Mouse (Mus musculus): Measurements from ENCODE around the gene Crtc3. TPM values are rescaled to one million over a fixed set of nuclear protein-coding genes. Genes with fewer than 3 reads are reported as not detected.

The Crtc3 gene
- polyA plus RNA-seq, 1 experiment, result 16.7 TPM

DNA sequence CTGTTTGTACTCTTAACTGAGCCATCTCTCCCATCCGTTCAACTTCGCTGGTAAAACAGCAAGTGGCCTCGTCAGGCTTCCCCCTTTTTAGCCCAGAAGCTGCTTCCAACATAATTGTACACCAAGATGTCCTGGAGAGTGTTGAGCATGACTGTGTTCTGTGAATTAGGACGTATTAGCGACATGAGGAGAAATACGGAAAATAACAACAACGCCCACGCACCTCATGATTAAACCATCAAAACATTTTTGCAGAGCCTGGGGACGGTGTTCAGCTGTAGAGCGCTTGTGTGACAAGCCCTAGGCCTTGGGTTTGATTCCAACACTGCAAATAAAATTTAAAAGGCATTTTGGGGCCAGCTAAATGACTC lies 529 bp upstream of the Crtc3 start:
- H3K27ac ChIP-seq (ENCODE audit: insufficient read depth, low read depth, low read length), result peak overlapping the region; percentile 1; the same call in 1 of the 2 replicates
- no peak for TF ChIP-seq POLR2A (IDR thresholded peaks at IDR 0.05; ENCODE audit: borderline replicate concordance, low read depth, low read length)
- TF ChIP-seq CTCF (IDR thresholded peaks at IDR 0.05; ENCODE audit: low read depth, low read length), result no peak
- H3K4me1 ChIP-seq (ENCODE audit: control insufficient read depth, insufficient read depth, low read length), result peaks cover 10% of the 10 kb centered on the region
- H3K4me3 ChIP-seq (ENCODE audit: insufficient read depth, low read length), result peak overlapping the region; percentile 98

DNA sequence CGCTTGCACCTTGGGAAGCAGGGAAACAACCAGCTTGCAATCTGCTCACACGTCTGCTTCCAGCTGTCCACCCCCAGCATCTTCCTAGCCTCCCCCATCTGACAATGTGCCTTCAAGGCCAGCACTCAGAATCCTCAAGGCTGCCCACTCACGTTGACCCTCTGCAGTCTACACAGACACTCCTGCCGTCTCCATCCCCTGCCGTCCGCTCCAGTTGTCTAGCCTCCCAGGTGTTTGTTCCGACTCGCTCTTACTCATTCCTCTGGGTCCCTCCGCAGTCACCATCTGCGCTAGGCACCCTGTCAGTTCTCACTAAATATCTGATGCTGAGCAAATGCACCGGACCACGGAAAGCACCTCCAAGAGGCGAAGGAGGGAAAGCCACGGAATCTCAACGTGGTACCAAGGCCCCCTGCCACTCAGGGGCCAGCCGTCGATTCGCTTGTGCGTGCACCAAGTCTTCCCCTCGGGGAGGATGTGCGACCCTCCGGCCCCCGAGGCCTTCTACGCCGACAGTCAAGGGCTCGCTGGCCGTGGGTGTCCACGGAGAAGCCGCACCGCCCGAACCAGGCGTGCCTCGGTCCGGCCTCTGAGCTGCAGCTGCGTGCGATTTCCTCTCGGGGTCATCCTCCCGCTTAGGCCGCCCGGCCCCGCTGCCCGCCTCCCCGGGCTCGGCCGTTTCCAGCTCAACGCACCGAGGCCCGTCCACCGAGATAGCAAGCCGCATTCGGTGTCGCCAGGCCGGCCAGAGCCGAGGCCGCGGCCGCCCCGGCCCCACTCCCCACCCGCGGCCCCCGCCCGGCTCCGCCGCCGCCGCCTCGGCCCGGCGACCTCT lies 739 bp downstream of the Crtc3 start:
- H3K27ac ChIP-seq (ENCODE audit: insufficient read depth, low read depth, low read length), result peak overlapping the region; percentile 49; the same call in 1 of the 2 replicates
- TF ChIP-seq CTCF (IDR thresholded peaks at IDR 0.05; ENCODE audit: low read depth, low read length) (no peak), POLR2A (IDR thresholded peaks at IDR 0.05; ENCODE audit: borderline replicate concordance, low read depth, low read length) (no peak)
- peaks cover 13% of the 10 kb centered on the region for H3K4me1 ChIP-seq (ENCODE audit: control insufficient read depth, insufficient read depth, low read length)
- peak overlapping the region; percentile 98 for H3K4me3 ChIP-seq (ENCODE audit: insufficient read depth, low read length)

DNA sequence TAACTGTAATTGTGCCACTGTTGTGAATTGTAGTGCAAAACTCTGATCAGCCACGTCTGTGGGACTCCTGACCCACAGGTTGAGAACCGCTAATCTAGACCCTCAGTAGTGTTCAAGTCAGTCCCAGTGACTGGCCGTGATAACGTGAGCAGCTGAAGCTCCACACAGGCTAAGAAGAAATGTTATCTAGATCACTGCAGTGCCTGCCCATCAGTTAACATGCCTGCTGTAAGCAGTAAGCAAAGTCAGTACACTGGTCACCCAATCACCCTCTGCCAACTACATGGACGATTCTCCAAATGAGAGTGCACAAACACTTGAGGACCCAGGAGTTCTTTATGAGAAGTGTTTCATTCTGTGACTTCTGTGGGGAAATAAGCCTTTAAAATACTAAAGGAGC lies 3.0 kb downstream of the Crtc3 start:
- Histone ChIP-seq H3K4me1 (ENCODE audit: control insufficient read depth, insufficient read depth, low read length) (peaks cover 13% of the 10 kb centered on the region), H3K27ac (ENCODE audit: insufficient read depth, low read depth, low read length) (no peak overlapping the region), H3K4me3 (ENCODE audit: insufficient read depth, low read length) (no peak overlapping the region)
- no peak for TF ChIP-seq POLR2A (IDR thresholded peaks at IDR 0.05; ENCODE audit: borderline replicate concordance, low read depth, low read length)
- no peak for TF ChIP-seq CTCF (IDR thresholded peaks at IDR 0.05; ENCODE audit: low read depth, low read length)

DNA sequence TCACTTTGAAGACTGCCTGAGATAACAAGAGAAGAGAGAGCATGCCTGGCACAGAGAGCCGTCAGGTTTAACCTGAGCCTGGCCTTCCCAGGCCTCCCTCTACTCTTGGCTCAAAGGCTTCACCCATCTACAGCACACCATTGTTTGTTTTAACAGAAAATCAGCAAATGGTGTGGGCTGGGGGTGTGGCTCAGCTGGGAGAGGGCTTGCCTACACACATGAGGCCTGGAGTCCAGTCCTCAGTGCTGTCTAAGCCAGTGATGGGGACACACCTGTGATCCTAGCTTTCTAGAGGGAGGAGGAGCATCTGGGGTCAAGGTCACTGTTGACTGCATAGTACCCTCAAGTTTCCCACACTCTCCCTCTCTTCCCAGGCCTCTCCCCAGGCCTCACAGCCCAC lies 6.0 kb downstream of the Crtc3 start:
- Histone ChIP-seq H3K4me1 (ENCODE audit: control insufficient read depth, insufficient read depth, low read length) (peaks cover 16% of the 10 kb centered on the region), H3K4me3 (ENCODE audit: insufficient read depth, low read length) (no peak overlapping the region), H3K27ac (ENCODE audit: insufficient read depth, low read depth, low read length) (no peak overlapping the region)
- no peak for TF ChIP-seq CTCF (IDR thresholded peaks at IDR 0.05; ENCODE audit: low read depth, low read length)
- TF ChIP-seq POLR2A (IDR thresholded peaks at IDR 0.05; ENCODE audit: borderline replicate concordance, low read depth, low read length), result no peak

DNA sequence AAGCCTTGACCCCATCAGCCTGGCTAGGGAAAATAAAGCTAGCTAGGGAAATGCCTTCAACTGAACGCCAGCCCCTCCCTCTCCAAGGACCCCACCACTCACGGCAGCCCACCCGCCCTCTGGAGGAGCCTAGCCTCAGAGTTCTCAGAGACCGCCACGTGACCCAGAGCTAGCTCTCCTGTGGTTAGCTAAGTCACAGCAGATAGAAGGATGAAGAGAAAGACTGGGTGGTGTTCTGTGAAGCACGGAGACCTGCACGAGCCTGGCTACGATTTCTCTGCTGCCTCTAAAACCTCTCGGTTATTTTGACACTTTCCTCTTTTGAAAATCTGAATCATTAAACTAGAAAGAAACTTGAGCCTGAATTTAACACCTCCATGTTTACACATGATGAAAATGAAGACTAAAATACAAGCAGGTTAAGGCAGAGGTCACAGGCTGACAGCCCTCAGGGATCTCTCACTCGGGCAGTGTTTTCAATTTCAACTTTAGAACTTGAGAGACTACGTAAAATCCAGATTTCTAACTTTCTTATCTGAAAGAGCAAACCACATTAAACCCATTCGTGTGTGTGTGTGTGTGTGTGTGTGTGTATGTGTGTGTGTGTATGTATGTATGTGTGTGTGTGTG lies 8.3 kb downstream of the Crtc3 start:
- Histone ChIP-seq H3K27ac (ENCODE audit: insufficient read depth, low read depth, low read length) (no peak overlapping the region), H3K4me3 (ENCODE audit: insufficient read depth, low read length) (no peak overlapping the region), H3K4me1 (ENCODE audit: control insufficient read depth, insufficient read depth, low read length) (peaks cover 10% of the 10 kb centered on the region)
- TF ChIP-seq POLR2A (IDR thresholded peaks at IDR 0.05; ENCODE audit: borderline replicate concordance, low read depth, low read length) (no peak), CTCF (IDR thresholded peaks at IDR 0.05; ENCODE audit: low read depth, low read length) (no peak)

DNA sequence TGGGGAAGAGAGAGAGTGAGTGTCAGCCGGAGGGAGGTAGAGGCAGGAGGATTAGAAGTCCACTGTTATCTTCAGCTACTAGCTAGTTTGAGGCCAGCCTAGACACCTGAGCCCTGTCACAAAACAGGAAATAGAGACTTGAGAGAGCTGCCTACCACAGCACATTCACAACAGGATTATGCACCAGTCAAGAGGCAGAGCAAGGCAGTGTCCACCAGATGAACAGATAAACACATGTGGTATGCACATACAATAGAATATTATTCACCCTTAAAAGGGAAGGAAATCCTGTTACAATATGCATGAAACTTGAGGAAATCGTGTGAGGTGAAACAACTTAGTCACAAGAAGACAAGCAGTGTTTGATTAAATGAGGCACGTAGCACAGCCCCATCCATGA lies 16.4 kb downstream of the Crtc3 start:
- TF ChIP-seq CTCF (IDR thresholded peaks at IDR 0.05; ENCODE audit: low read depth, low read length), result no peak
- TF ChIP-seq POLR2A (IDR thresholded peaks at IDR 0.05; ENCODE audit: borderline replicate concordance, low read depth, low read length), result no peak
- no peak overlapping the region for H3K4me3 ChIP-seq (ENCODE audit: insufficient read depth, low read length)
- no peak overlapping the region for H3K27ac ChIP-seq (ENCODE audit: insufficient read depth, low read depth, low read length)
- peaks cover 16% of the 10 kb centered on the region for H3K4me1 ChIP-seq (ENCODE audit: control insufficient read depth, insufficient read depth, low read length)

DNA sequence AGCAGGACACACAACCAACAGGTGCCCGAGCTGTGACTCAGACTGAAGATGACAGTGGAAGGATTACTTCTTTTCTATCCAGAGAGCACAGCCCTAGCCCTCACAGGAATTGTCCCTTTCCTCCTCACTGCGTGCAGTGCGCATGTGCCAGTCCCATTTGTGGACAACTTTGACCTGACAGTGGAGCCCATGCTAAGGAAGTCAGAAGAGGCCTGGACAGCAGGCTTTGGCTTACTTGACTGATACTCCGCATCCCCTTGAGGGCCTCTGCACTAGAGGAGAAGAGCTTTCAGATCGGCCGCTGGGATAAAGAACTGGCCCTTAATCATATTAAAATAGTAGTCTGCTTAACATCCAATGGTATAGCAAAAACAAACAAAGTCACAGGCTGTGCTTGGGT lies 17.8 kb downstream of the Crtc3 start:
- no peak for TF ChIP-seq POLR2A (IDR thresholded peaks at IDR 0.05; ENCODE audit: borderline replicate concordance, low read depth, low read length)
- no peak overlapping the region for H3K4me3 ChIP-seq (ENCODE audit: insufficient read depth, low read length)
- H3K4me1 ChIP-seq (ENCODE audit: control insufficient read depth, insufficient read depth, low read length), result peaks cover 16% of the 10 kb centered on the region
- no peak overlapping the region for H3K27ac ChIP-seq (ENCODE audit: insufficient read depth, low read depth, low read length)

DNA sequence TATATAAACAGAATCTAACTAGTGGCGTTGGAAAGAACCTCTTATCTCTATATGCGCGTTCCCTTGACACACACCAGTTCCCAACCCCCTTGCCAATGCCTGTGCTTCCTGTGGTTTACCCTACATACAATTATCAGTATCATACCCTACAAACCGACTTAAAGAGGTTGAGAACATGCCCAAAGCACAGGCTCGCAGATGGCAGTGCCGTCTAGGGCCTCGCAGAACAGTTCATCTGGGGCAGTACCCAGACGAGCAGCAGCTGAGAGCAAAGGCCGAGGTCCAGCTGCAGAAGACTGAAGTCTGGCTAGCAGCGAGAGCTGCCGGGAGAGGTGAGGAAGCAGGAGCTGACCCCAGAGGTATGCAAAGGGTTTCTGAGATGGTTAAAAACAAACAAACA lies 21.5 kb downstream of the Crtc3 start:
- H3K4me3 ChIP-seq (ENCODE audit: insufficient read depth, low read length), result no peak overlapping the region
- no peak overlapping the region for H3K27ac ChIP-seq (ENCODE audit: insufficient read depth, low read depth, low read length)
- no peak for TF ChIP-seq POLR2A (IDR thresholded peaks at IDR 0.05; ENCODE audit: borderline replicate concordance, low read depth, low read length)
- H3K4me1 ChIP-seq (ENCODE audit: control insufficient read depth, insufficient read depth, low read length), result peaks cover under 1% of the 10 kb centered on the region; the same call in 1 of the 2 replicates

DNA sequence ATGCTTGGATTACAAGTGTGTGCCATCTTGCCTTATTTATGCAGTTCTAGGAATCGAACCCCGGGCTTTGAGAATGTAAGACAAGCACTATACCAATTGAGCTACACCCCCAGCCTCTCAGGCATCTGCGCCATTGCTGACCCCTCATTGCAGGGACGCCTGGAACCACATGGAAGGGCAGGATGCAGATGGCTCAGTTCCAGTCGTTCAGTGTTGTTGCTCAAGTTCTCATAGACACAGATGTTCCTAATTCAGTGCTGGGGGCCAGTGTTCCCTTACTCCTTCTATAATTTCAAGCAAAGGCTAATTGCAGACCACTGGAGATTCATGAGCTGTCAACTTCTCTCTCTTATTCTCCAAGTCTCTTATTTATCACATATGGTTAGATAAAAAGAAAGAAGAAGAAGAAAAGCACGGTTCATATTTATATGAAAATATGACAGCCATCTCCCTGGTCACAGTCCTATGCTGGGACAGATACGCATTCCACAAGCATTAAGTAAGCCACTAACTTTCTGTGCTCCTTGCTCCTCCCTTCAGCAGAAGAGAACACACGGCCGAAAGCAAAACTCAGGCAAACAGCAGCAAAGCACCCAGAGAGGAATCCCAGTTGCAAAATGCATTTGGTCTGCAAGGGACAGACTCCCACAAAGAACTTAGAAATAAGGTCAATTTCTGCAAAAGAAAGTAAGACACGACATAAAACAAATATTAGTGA lies 22.3 kb downstream of the Crtc3 start:
- no peak overlapping the region for H3K27ac ChIP-seq (ENCODE audit: insufficient read depth, low read depth, low read length)

DNA sequence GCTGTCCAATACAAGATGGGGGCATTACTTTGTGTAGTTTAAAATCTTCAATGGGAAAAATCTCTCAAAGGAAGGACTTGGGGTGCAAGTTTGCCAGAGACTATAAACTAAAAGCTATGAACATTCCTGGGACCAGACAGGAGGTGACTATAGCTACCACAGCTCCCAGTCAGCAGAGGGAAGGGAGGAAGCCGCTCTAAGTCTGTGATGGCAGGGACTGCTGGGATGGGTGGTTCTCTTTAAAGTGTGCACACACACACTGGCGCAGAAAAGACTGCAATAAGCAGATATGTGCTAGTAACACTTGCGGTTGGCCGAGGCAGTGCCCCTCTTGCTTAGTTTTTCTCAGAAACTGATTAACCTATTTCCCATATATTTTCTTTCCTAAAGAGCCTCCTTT lies 27.6 kb downstream of the Crtc3 start:
- Histone ChIP-seq H3K27ac (ENCODE audit: insufficient read depth, low read depth, low read length) (no peak overlapping the region), H3K4me1 (ENCODE audit: control insufficient read depth, insufficient read depth, low read length) (peaks cover 14% of the 10 kb centered on the region), H3K4me3 (ENCODE audit: insufficient read depth, low read length) (no peak overlapping the region)
- no peak for TF ChIP-seq CTCF (IDR thresholded peaks at IDR 0.05; ENCODE audit: low read depth, low read length)
- TF ChIP-seq POLR2A (IDR thresholded peaks at IDR 0.05; ENCODE audit: borderline replicate concordance, low read depth, low read length), result no peak

More for the DNA sequence above, 22.3 kb downstream of the Crtc3 start:
- Histone ChIP-seq H3K4me1 (ENCODE audit: control insufficient read depth, insufficient read depth, low read length) (no peaks in the 10 kb centered on the region), H3K4me3 (ENCODE audit: insufficient read depth, low read length) (no peak overlapping the region)
- TF ChIP-seq POLR2A (IDR thresholded peaks at IDR 0.05; ENCODE audit: borderline replicate concordance, low read depth, low read length) (no peak), CTCF (IDR thresholded peaks at IDR 0.05; ENCODE audit: low read depth, low read length) (no peak)
